Mouse (Mus musculus) lung, adult 18-20 months (tissue): ENCODE measurements at regions not wholly inside any gene's neighbourhood (a gene's known extent, or its start where the extent isn't known, plus 50 kb on each side); places are given as distances from the start of the nearest gene placed in this dataset.

Experiments used
- DNase-seq, 2 experiments: peaks; one replicate each; pipeline ENCODE4 v3.0.0; 2022; ENCODE audit warnings: mixed read lengths in 2 of 2

DNA sequence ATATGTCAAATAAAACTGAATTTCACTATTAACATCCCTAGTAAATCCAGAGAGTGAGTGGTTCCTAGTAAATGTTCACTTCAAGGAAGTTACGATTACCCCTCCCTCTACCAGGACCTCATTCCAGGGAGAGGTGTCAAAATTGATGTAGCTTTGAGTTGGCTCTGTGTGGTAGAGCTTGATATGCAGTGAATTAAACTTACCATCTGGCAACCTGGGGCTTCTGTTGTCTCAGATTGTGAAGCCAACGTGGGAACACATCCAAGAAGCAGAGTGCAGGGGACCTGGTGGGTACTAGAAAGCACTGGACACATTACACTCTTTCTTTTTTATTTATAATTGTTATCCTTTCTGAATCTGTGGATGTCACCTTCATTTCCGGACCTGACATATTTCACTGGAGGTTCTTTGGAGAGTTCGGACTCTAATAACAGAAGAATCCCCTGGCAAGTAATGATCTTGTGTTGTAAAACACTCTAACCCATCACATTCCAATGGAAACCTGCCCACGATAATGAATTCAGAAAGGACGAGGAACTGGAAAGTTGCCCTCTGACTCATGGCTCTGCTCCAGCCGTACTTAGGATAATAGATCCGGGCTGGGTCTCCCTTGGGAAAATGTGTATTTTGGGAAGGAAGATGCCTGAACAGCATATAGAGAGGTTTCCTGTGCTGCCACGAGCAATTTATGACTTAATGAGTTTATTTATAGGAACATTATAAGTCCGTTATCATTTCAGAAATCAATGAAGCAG lies 295.8 kb downstream of the Plk2 start:
- DNase-seq, result peak; percentile 6 to 12

DNA sequence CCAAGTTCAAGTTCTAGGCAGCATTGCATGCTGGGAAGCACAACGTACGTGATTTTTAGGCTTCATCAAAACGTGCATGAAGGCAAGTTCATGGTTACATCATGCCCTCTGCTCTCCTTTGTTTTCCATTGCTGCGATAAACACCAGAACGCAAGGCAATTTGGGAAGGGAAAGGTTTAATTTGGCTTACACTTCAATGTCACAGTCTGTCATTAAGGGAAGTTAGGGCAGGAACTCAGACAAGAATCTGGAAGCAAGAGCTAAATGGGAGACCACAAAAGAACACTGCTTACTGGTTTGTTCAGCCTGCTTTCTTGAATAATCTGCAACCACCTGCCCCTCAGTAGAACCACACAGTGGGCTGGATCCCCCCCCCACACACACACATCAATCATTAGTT lies 297.9 kb downstream of the Plk2 start:
- no peak for DNase-seq

DNA sequence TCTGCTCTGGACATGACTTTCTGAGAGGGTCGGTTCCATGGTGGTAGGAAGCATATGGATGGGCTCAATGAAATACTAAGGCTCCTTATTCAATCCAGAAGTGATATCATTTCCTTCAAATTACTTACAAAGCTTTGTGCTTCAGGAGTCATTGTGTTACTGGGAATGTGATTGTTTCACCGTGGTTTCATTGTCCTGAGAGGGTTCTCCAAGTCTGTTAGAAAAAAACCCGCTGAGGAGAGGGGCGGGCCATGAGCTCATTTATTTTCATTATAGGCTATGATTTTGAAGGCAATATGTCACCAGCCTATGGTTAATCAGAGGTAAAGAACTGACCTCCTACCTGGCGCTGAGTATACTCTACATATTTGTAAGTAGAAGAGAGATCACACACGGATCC lies 300.0 kb downstream of the Plk2 start:
- DNase-seq, result no peak

DNA sequence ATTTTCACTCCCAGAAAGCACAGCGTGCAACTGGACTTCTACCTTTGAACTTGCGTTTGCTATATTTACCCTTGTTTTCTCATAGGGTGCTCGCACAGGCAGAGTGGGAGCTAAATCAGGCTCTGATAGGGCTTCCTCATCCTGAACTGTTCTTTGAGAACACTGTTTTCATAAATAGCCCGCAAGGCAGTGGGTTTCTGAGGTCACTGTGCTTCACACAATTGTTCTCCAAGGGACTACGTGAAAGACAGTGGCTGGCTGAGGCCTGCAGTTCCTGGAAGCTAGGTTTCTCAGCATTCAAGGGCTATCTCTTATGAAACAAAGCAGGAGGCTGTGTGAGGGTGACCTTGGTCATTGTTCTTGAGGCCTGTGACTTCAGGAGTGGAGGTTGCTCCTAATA lies 301.7 kb downstream of the Plk2 start:
- peak in 1 of 2 experiments; percentile 20 for DNase-seq

DNA sequence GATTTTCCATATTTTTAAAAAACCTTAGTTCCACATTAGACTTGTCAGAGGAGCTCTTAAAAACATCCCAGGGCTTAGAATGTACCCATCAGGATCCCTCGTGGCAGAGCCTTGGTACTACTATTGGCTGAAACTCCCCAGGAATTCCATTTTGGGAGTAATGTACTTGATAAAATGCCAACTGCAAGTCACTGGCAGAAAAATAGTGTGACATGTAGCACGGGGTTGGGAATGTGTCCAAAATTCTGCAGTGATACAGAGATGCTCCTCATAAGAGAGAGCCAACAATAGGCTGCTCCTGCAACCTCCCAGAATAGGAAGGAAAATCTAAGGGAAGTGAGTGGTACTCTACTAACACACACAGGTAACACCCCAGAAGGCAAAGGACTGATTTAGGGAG lies 309.4 kb downstream of the Plk2 start:
- no peak for DNase-seq

DNA sequence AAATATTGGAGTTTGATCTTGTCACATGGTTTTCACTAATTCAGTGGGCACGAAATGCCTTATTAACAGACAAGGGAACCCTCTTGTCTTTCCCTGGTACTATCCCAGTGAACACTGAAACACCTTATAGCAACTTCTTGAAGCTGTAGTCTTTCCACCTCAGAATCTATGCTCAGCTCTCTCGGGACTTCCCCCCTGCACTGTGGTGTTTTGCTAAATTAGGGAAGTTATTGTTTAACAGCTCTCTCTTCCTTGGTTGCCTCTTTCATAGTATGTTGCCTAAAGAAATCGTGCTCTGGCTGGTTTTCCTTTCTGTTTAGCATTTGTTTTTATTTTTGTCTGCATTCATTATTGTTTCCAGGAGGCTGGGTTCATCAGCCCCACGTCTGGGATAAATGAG lies 316.0 kb downstream of the Plk2 start:
- no peak for DNase-seq

DNA sequence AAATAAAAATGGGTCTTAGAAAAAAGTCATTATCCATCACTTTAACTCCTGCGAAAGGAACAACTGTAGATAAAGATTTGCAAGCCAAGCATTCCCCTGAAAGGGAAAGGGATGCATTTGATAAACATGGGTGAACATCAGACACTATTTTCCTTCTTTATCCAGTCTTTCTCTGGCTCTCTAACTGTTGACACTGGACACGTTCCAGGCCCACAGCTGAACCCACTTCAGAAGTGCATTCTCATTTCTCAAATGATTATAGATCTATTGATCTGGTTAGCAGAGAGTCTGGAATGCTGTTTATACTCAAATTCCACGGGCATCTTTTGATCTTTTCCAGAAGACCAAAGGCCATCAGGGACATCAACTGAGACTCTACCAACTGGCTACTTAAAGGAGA lies 317.7 kb downstream of the Plk2 start:
- DNase-seq, result no peak

DNA sequence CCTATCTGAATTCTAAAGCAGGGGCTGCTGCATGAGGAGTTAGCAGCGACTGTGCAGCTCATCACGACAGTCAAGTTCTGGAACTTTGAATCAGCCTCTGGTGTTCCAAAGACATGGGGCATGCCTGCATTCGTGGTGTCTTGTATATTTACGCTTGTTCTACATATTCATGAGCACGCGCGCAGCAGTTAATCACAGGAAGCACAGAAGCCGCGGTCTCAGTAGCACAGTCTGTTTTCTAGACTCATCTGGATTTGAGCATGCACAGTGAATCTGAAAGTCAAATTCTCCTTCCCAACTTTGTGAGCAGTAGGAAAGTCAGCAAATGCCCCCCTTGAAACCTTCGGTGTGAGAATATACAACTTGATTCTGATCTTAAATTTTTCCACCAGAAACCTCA lies 327.3 kb downstream of the Plk2 start:
- DNase-seq, result no peak

DNA sequence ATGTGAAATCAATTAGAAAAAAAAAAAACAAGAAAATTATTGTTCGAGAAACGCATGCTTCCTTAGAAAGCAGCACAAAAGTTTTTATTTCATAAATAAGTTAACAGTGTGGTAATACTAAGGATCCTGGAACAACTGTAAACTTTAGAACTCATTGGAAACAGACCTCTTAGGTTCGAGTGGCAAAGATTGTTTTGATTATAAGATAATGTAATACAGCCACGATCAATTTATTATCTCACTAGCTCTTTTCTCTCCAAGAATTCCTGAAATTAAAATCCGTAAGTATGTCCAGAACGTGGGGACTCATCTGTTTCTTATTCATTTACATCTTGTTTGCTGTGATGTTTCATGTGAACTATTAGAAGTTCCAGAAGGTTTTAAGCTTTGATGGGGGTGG lies 327.9 kb downstream of the Plk2 start:
- no peak for DNase-seq

DNA sequence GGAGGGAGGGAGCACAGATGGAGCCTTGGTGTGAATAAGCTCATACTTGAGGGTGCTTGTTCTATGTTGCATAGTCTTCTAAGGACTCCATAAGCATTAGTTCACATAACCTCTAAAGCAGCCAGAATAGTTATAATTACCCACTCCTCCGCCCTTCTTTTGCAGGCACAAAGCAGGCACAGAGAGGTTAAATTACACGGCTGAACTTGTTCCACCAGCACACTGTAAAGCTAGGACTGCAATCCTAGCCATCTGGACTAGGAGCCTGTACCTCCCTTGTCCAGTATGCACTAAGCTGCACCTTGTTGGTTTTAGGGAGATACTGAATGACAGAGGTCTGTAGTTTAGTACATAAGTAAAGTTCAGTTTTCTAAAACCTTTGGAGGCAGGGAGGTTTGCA lies 330.0 kb downstream of the Plk2 start:
- DNase-seq, result no peak

DNA sequence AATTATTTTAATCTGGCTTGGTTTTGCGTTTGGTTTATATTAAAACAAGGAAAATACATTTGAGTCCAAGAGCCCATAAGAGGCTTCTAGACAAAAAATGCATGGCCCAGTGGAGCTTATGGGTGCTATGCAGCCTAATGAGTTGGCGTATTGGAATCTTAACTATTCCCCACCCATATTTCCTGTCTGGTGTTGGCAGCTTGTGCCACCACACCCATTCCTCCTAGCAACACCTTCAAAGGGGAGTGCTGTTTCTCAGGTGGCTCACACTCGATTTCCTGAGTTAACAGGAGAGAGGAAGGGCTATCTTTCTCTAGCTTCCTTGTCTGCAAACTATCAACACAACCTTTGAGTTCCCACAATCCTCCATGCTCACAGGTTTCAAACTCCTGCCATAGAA lies 331.0 kb downstream of the Plk2 start:
- DNase-seq, result peak in 1 of 2 experiments; percentile 35

DNA sequence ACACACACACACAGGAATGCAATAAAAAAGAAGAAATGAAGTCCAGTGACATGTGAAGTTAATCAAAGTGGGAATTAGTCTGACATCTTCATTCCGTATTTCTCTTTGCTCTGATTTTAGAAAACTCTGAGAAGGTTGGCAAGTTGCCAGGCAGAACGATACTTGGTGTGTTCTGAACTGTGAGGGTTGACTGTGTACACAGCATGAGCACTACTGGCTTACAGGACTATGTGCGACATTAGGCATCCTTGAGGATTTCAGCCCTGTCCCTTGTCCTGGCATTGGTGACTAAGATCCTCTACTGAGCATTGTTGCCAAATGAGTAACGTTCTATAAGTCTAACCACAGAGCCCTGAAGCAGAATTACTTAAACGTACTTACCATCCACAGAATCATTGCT lies 340.7 kb downstream of the Plk2 start:
- DNase-seq, result no peak

DNA sequence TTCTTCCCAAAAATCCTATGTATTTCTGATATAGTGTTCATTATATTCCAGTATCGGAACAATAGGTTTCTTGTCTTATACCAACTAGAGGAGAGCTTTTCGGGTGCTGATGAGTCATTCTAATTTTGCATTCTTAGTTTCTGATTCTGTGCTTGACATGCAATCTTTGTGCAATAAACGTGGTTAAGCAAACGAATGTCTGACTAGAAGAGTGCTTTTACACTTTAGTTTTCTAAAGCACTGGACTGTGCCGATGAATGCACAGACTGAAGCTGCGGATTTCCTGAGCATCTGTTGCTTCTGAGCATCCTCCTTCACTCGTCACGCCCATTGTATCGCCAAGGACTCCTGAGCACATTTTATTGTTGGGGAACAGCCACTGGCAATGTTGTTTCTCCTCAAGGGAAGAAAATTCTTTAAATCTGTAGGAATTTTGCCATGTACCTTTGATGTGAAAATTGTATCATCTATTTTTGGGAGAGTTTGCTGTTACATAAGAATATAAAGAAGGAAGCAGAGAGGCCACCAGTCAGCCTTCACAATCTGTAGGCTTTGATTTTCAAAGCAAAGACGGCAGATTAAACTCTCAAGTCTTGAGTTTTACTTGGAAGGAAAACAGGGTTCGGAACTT lies 346.8 kb downstream of the Plk2 start:
- DNase-seq, result no peak

DNA sequence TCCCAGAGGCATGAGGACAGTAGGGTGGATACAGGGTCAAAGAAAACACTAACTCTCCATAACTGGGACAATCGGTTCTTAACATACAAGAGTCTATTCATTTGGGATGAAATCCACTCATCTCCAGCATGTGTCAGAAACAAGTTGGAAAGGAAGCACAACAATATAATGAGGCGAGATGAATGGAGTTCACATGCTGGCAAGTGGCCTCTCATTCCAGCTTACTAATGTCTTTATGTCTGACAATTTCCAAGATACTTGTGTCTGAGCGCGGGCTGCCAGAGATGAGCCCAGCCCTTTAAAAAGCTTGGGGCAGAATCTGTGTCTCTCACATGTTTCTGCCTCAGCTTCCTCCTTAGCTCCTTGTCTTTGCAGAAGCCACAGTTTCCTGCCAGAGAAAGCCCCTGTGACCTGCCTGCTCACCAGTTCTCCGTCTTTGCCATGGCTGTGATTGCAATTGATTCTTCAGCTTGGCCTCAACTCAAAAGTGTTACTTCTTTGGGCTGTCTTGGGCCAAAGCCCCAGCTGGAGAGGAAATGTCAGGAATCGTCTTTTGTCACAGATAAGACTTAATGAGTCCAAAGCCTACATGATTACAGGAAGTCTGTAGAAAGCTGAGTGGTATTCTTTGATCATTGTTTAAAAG lies 352.5 kb downstream of the Plk2 start:
- DNase-seq, result peak; percentile 18 to 44

DNA sequence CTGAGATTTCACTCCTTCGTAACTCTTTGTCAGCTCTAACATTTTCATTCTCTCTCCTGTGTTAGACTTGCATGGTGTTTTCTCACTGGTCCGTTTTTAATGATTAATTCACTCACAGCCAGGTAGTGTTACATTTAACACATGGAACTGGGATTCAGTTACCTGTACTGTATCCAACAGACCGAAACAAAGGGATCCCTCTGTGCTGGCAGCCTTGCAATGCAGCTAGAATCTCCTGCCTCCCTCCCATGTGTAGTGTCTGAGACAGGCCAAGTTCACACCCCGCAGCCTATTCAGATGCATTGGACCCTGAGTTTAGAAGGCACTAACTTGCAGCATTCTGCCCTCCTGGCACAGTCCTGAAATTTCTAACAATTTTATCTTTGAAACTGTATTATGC lies 357.9 kb downstream of the Plk2 start:
- no peak for DNase-seq

DNA sequence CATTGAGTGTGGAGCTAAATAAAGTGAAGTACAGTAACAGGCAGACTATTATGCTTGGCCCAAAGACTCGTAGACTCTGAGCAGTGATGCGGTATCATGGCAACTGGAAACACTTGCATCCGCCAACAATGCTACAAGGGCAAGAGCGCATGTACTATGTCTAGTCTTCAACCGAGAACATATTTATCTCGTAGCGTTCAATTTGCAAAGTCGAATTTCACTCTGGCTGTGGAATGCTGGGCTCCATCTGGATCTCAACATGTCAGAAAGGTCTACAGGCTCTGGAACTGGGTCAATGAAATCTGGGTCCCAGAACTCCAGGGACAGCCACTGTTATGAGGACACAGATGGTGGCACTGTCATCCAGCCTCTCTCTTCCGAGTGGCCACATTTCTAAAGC lies 359.7 kb downstream of the Plk2 start:
- no peak for DNase-seq

DNA sequence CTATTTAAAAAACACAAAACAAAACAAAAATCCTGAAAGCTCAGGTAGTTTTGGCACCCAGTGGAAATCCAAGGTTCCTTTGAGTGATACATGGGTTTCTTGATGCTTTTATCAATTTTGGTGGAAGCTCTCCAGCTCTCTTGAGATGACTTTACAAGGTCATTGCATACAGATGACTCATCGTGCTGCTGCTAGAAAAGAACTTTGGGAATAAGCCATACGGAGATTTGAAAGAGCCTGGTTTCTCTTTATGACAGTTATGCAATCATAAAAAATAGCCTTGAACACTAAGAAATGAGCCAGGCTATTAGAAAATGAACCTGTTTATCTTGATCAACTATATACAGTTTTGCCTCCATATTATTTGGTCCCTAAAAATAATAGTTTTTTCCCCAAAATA lies 362.0 kb downstream of the Plk2 start:
- DNase-seq, result no peak

DNA sequence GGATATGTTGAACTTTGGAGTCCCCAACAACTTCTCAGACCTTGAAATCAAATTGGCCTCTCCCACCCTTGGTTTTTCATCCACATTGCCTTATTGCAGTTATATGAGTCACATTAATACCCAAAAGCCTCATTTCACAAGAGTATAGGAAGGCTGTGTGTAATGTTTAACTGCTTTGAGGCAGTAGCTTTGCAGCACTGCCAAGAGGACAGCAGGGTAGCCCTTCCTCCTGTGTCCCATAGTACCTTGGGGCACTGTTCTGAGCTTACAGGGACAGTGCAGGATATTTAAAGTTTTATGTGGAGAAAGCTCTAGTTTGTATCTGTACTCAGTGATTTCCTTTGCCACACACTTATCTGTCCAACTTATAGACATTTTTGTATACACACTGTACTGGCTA lies 374.4 kb downstream of the Plk2 start:
- no peak for DNase-seq

DNA sequence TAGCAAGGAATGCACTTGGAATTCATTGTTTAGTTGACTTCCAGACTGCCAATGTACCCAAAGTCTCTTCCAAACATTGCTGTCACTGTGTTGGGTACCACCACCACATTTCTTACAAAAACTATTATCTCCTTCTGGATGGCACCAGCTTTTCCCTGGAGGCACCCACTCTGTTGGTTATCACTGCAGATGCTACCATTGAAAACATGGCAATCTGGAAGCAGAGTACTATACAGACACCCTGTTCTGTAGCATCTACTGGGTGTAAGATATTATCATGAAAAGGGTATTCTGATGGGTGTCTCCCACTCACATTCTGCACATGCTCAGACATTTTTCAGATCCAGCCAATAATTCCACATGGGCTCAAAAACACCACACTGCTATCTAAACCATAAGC lies 380.4 kb downstream of the Plk2 start:
- no peak for DNase-seq

DNA sequence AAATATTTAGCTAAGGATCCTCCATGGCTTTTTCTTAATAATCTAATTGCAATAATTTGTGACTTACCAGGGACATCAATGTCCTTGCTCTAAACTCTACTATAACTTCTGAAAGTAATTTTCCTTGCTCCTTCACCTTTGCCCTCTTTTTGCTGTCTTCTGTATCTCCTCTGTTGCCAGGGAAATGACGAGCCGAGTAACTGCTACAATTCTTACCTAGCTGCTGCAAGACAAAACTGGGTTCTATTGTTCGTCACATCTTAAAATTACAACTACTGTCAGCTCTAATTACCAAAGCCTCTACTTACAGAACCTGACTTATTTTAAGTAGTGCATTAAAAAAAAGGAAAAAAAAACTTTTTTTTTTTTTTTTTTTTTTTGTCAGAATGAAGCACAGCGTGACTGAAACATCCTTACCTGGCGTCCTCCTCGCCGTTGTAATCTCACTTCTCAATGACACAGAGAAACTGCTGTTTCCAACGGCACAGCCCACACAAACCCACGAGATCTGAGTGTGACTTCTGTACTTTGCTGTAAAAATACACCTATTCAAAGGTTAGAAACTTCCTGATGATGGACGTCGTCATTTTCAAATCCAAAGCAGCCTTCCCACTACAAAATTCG lies 389.4 kb downstream of the Plk2 start:
- no peak for DNase-seq

DNA sequence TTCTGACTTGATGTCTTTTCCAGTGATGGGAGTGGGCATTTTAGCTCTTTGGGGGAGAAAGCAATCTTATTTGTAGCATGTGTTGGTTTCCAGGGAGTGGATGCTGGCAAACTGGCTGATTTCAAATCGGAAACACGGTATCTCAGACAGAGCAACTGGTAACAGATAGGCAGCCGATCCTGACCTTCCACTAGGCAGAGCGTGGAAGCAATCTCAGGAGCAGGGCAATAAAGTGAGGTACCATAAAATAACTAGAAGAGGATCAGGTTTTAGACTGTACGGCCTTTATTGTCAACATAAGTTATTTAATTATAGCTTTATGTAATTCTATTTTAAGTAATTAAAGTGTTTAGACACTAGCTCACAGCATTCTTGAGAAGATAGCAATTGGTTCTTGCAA lies 390.0 kb downstream of the Plk2 start:
- DNase-seq, result no peak

DNA sequence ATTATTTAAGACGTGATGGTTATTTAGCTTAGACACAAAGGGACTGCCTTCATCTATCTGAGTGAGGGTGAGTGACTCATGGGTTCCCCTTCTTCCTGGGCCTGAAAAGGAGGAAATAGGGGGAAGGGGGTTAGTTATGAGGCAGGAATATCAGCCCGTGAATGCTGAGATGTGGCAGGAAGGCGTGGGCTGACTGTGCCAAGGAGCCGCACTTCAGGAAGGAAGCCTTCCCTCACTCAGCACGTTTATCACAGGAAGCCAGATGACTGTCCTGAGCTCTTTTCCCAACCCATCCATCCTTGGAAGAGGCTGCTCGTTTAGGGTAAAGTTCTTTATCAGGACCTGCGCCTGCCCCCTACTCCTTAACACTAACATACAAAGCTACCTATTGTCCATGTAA lies 403.5 kb downstream of the Plk2 start:
- DNase-seq, result no peak

DNA sequence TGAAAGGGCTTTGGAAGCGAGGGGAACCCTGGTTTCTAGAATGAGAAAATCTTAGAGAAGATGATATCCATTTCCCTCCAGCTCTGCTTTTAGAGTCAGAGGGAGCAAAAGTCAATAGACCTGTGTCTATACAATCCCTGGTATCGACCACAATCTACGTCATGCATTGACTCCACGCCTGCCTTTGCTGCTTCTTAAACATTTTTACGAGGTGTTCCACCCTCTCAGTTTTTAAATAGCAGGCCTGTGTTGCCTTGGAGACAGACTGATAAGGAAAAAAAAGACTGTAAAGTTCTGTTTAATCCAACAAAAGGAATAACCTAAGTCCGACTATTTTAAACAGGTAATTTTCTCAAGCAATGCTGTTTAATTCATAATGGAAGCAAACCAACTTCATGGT lies 408.0 kb downstream of the Plk2 start:
- no peak for DNase-seq

DNA sequence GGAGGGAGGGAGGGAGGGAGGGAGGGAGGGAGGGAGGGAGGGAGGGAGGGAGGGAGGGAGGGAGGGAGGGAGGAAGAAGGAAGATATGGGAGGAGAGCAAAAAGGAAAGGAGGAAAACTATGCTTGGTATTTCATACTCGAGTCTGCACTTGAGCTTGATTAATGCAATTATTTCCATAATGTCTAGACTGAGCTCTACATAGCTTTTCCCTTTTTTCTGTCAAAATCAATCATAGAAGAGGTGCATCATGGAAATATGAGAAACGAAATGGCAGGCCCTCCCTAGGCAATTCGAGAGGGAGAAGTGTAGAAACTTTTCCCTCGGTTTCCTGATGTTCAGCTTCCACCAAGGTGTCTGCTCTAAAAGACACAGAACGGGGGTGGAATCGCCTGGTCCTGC lies 417.6 kb downstream of the Plk2 start:
- DNase-seq, result no peak
